Mouse (Mus musculus) left cerebral cortex, adult 2 months (tissue): ENCODE data around the gene Pde8a. TPM values are rescaled to one million over a fixed set of nuclear protein-coding genes. Genes with fewer than 3 reads are reported as not detected.

ENCODE experiments used
- DNase-seq, 2 experiments: peaks; one replicate each; pipeline ENCODE4 v3.0.0; 2021 to 2022; ENCODE audit warnings: low spot score in 2 of 2, mixed read lengths in 1 of 2; ENCODE audit errors: extremely low spot score in 1 of 2
- H3K27ac ChIP-seq: fragments of 200-600 bp; 2 replicates; pipeline ENCODE4 v1.8.1; 2022
- H3K4me3 ChIP-seq: fragments of 200-600 bp; 2 replicates; pipeline ENCODE4 v1.8.1; 2022
- CTCF ChIP-seq: fragments of 200-600 bp; IDR thresholded peaks from 2 replicates; pipeline ENCODE4 v1.8.1; 2022; ENCODE audit warnings: antibody characterized with exemption, mild to moderate bottlenecking, moderate library complexity
- intact Hi-C: fragments of 180-260 bp; cut with DNase I; formaldehyde crosslinking; loops from one replicate; pipeline ENCODE4 v1.15.1; 2025
- total RNA-seq, 2 experiments: library from RNA; stranded (reverse); gene quantifications; 2 replicates each; pipeline ENCODE4 v1.2.3; 2021

Pde8a gene
- total RNA-seq, 2 experiments from 2014 or later, result 6.1 to 6.2 TPM

- no peak for TF ChIP-seq CTCF
- no peak for DNase-seq
- intact Hi-C loops, result no loop called here
- Histone ChIP-seq H3K4me3 (no peak overlapping the region), H3K27ac (no peak overlapping the region)
Measured at GRCm38 (mm10) chr7:81295169-81295568, 81.8 kb downstream of the Pde8a start.

DNA sequence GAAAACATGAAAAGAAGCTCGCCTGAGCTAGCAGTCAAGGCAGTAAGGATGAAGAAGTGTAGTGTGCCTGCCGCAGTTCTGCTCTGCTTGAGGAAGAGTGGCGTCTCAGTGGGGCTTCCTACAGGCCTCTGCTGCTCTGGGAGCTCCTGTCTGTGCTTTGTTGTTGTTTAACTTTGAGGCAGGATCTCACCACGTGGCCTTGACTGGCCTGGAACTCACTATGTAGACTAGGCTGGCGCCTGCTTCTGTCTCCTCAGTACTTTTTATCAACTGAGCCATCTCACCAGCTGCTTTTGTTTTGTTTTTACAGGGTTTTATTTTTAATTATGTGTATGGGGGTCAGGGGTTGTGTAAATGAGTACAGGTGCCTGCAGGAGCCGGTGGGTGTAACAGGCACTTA is 84.8 kb downstream of the Pde8a start:
- H3K4me3 ChIP-seq, result no peak overlapping the region
- no peak overlapping the region for H3K27ac ChIP-seq
- no peak for DNase-seq
- TF ChIP-seq CTCF, result no peak
- intact Hi-C loops, result no loop called here

DNA sequence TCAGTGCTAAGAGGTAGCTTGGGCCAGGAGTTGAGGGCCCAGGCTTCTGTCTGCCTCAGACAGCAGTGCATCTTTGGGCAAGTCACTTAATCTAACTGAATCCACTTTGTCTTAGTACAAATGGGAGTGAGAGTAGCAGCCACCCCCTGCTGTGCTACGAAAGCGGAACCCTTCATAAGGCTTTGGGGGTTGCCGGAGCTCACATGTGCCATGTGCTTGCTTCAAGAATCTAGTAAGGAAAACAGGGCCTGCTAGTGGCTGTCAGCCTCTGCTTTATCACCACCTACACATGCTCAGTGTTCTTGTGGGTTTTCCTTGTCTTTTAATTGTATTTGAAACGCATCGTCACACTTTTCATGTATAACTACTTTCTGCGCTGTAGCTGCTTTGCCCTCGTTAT is 87.9 kb downstream of the Pde8a start:
- no peak for TF ChIP-seq CTCF
- no peak overlapping the region; the same call in 1 of the 2 replicates for H3K27ac ChIP-seq
- intact Hi-C loops, result loop anchor here (5.0 kb wide), 1 partner anchor 89 kb away; the partner anchor contains the start of gene Pde8a
- no peak overlapping the region for H3K4me3 ChIP-seq
- DNase-seq, result no peak

- intact Hi-C loops, result loop anchor here (5.0 kb wide), 1 partner anchor 91 kb away; the partner anchor contains the start of gene Pde8a
- peak overlapping the region; percentile 24; the same call in 1 of the 2 replicates for H3K27ac ChIP-seq
- TF ChIP-seq CTCF, result peak; percentile 58
- H3K4me3 ChIP-seq, result no peak overlapping the region
- DNase-seq, result no peak
Measured at GRCm38 (mm10) chr7:81303682-81304081, 90.3 kb downstream of the Pde8a start.

DNA sequence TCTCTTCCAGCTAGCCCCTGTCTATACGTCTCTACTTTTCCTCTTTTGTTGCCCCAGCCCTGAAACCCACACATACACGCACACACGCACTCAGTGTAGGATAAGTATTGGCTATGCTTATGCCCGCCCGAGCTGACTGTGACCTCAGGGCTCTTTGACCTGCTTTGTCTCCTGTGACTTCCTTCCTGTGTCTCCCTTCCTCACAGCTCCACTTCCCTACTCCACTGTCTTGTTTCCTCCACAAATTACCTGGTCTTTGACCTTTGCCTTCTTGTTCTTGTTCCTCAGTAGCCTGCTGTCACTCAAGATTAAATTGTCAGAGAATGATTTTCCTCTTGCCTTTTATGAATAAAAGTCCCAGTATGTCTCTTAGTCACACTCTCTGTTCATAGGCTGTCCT is 90.7 kb downstream of the Pde8a start:
- intact Hi-C loops, result loop anchor here (5.0 kb wide), 1 partner anchor 92 kb away; the partner anchor contains the start of gene Pde8a
- DNase-seq, result no peak
- no peak for TF ChIP-seq CTCF
- Histone ChIP-seq H3K4me3 (no peak overlapping the region), H3K27ac (peak overlapping the region; percentile 48)

- intact Hi-C loops, result loop anchor here (5.0 kb wide), 1 partner anchor 92 kb away; the partner anchor contains the start of gene Pde8a
- DNase-seq, result no peak
- H3K27ac ChIP-seq, result peak overlapping the region; percentile 48; the same call in 1 of the 2 replicates
- H3K4me3 ChIP-seq, result no peak overlapping the region
- no peak for TF ChIP-seq CTCF
Measured at GRCm38 (mm10) chr7:81304675-81305074, 91.3 kb downstream of the Pde8a start.

DNA sequence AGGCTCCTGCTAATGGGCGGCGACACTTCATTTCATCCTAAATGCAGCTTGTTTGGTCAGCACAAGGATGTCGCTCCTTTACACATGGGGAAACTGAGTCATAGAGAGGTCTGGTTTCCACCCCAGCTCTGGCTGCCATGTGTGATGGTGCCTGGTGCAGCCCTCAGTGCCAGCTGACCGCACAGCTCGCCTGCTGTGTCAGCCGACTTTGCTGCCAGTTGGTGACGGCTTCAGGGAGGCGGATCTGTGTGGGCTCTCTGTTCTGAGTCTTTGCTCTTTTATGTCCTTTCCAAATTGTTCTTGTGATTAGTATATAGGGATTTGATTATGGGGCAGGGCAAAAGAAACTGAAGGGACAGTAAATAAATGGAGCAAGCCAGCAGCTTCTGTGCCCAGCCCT is 94.3 kb downstream of the Pde8a start:
- Histone ChIP-seq H3K4me3 (no peak overlapping the region), H3K27ac (peak overlapping the region; percentile 13)
- no peak for DNase-seq
- no peak for TF ChIP-seq CTCF
- intact Hi-C loops, result no loop called here

GRCm38 (mm10) chr7:81309247-81309646 is 95.9 kb downstream of the Pde8a start:
- no peak for TF ChIP-seq CTCF
- intact Hi-C loops, result no loop called here
- no peak overlapping the region for H3K27ac ChIP-seq
- DNase-seq, result no peak
- H3K4me3 ChIP-seq, result no peak overlapping the region

DNA sequence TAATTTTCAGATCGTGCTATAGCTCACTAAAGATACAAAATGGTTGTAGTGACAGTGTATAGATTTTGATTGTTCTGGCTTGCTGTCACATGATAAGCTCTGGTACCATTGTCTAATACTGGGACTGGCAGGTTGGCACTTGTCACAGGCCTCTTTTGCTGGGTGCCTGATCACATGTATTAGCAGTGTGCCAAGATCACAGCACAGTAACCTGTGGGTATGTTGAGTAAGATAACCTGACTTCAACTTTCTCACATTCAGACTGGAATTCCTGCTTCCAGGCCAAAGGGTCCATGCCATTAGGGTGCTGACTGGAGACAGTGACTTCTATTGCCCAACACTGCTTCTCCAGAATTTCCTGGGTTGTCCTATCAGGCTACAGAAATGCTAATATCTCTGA is 97.7 kb downstream of the Pde8a start:
- H3K4me3 ChIP-seq, result no peak overlapping the region
- TF ChIP-seq CTCF, result no peak
- no peak overlapping the region for H3K27ac ChIP-seq
- DNase-seq, result no peak
- intact Hi-C loops, result no loop called here

DNA sequence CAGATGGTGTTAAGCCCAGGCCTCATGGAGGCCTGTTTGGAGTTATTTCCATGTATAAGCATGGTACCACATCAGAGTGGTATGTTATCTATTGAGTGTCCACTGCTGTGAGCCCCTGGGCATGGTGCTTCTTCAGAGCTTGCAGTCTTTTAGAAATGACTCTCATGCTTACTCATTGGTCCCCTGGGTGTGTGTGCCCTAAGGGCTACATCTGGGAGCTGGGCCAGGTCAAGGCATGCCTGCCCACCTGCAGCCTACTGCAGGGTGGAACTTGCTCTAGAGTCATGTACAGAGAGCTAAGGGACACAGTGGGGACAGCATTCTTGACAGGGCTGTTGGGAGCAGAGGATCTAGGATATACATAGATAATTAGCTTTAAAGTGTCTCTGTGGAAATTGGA is 98.2 kb downstream of the Pde8a start:
- Histone ChIP-seq H3K27ac (no peak overlapping the region), H3K4me3 (no peak overlapping the region)
- no peak for TF ChIP-seq CTCF
- intact Hi-C loops, result no loop called here
- no peak for DNase-seq

GRCm38 (mm10) chr7:81315583-81315982 is 102.2 kb downstream of the Pde8a start:
- TF ChIP-seq CTCF, result no peak
- H3K27ac ChIP-seq, result no peak overlapping the region
- intact Hi-C loops, result no loop called here
- no peak for DNase-seq
- H3K4me3 ChIP-seq, result no peak overlapping the region

GRCm38 (mm10) chr7:81319749-81320148 is 106.4 kb downstream of the Pde8a start:
- H3K27ac ChIP-seq, result no peak overlapping the region
- intact Hi-C loops, result no loop called here
- no peak for TF ChIP-seq CTCF
- DNase-seq, result no peak
- H3K4me3 ChIP-seq, result no peak overlapping the region

DNA sequence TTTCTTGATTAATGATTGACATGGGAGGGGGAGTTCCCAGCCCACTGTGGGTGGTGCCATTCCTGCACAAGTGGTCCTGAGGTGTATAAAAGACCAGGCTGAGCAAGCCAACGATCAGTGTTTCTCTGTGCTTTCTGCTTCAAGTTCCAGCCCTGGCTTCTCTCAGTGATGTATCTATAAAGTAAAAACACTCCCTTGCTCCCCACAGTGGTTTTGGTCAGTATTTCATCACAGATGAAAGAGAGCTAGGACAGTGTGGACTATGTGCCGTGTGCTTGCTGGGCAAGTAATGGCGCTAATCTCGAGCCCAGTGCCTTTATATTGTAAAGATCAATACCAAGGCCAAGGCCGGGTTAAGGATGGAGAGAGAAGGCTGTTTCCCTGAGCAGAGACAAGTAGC is 108.4 kb downstream of the Pde8a start:
- DNase-seq, result no peak
- peak; percentile 33 for TF ChIP-seq CTCF
- no peak overlapping the region for H3K27ac ChIP-seq
- intact Hi-C loops, result no loop called here
- no peak overlapping the region for H3K4me3 ChIP-seq
